Mouse (Mus musculus) myocyte (in vitro differentiated cells): ENCODE results near the gene Stn1.

ENCODE experiments used
- MAX ChIP-seq: IDR thresholded peaks from one replicate; pipeline ENCODE4 v1.6.1; 2011; ENCODE audit warnings: low read depth, mild to moderate bottlenecking, control low read depth
- MYOD1 ChIP-seq, 3 experiments: IDR thresholded peaks; one replicate each; pipeline ENCODE4 v1.6.1; 2011; ENCODE audit warnings: control low read depth in 2 of 3, low read depth in 2 of 3, mild to moderate bottlenecking in 2 of 3, moderate library complexity in 1 of 3; ENCODE audit not compliant: insufficient read length in 2 of 3, control insufficient read depth in 1 of 3
- MYOG ChIP-seq, 3 experiments: IDR thresholded peaks; one replicate each; pipeline ENCODE4 v1.6.1; 2011; ENCODE audit warnings: control low read depth in 2 of 3, low read depth in 2 of 3, mild to moderate bottlenecking in 2 of 3; ENCODE audit not compliant: insufficient read length in 2 of 3, control insufficient read depth in 1 of 3, insufficient read depth in 1 of 3
- POLR2A ChIP-seq: IDR thresholded peaks from one replicate; pipeline ENCODE4 v1.6.1; 2011; ENCODE audit warnings: low read depth, mild to moderate bottlenecking, control low read depth, moderate library complexity; ENCODE audit not compliant: insufficient read length
- TCF12 ChIP-seq: IDR thresholded peaks from one replicate; pipeline ENCODE4 v1.6.1; 2011; ENCODE audit warnings: mild to moderate bottlenecking, control low read depth; ENCODE audit not compliant: poor library complexity, insufficient read depth, severe bottlenecking
- USF1 ChIP-seq: IDR thresholded peaks from one replicate; pipeline ENCODE4 v1.6.1; 2011; ENCODE audit warnings: low read depth, mild to moderate bottlenecking, control low read depth, moderate library complexity

GRCm38 (mm10) chr19:47513618-47513897 lies 23.7 kb downstream of the Stn1 start:
- TF ChIP-seq POLR2A (no peak), TCF12 (no peak), MYOG (IDR thresholded peaks at IDR 0.05; ENCODE audit: control insufficient read depth in 1 of 3, insufficient read depth in 1 of 3, insufficient read length in 2 of 3, low read depth in 2 of 3) (no peak), USF1 (no peak), MYOD1 (IDR thresholded peaks at IDR 0.05; ENCODE audit: control insufficient read depth in 1 of 3, insufficient read length in 2 of 3, low read depth in 2 of 3) (no peak), MAX (no peak)
